Mouse (Mus musculus): ENCODE measurements around the gene Als2cl. TPM values are rescaled to one million over a fixed set of nuclear protein-coding genes. Genes with fewer than 3 reads are reported as not detected.

Als2cl gene
- total and polyA plus RNA-seq, 2 experiments from 2014 or later = 1.2 to 9.0 TPM

DNA sequence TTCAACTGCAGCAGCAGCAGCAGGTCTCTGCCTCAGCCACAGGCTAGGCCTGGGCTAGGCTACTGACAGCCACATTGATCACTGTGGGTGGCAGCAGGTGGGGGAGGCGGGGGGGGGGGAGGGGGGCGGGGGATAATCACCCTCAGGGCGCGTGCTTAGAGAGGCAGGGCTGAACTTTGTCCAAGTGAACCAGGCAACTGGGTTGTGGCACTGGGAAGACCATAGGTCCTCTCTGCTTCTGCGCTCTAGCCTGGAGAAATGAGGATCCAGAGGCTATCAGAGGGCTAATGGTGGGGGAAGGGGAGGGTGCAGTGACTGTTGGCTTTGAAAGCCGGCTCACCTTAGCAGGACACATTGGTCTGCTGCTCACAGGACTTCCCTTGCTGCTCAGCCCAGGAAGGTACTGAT lies 4.4 kb upstream of the Als2cl start:
- H3K9me3 ChIP-seq (ENCODE audit: low read length) = no peaks in the 10 kb centered on the region
- DNase-seq (ENCODE audit: low spot score) (peak; percentile 40), ATAC-seq (ENCODE audit: low FRiP score) (no peak)
- H3K9ac ChIP-seq (replicated peaks; ENCODE audit: low read length, poor library complexity, severe bottlenecking) = no peak overlapping the region
- H3K36me3 ChIP-seq (ENCODE audit: insufficient read depth, low read length) = no peaks in the 10 kb centered on the region
- no peaks in the 10 kb centered on the region; the same call in 1 of the 2 replicates for H3K27me3 ChIP-seq (ENCODE audit: insufficient read depth, low read length)
- 24% methylated on average over 4 of the region's 6 CpGs for WGBS
- no peak overlapping the region for H3K4me2 ChIP-seq (ENCODE audit: low read depth, low read length, poor library complexity, severe bottlenecking)
- H3K27ac ChIP-seq (ENCODE audit: low read depth, low read length) = peak overlapping the region; percentile 57; the same call in 1 of the 2 replicates
- TF ChIP-seq CTCF (IDR thresholded peaks at IDR 0.05) = no peak
- H3K4me3 ChIP-seq (ENCODE audit: low read depth, low read length) = no peak overlapping the region
- peaks cover 11% of the 10 kb centered on the region; the same call in 1 of the 2 replicates for H3K4me1 ChIP-seq (ENCODE audit: insufficient read depth, low read length)

DNA sequence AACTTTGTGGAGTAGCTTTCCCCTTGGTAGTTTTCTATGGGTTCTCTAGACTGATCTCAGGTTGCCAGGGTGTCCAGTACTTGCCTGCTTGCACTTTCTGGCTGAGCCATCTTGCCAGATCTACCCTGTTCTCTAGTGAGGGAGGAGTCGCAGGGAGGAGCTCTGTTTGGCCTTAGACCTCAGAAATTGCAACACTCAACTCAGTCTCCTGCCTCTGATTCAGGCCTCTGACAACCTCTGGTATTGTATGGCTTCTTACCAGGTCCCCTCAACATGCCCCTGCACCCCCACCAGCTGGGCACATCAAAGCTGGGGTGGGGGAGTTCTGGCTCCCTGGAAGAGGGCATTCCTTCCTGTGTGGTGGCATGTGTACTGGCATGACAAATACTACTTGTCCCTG lies 2.3 kb upstream of the Als2cl start:
- WGBS = 86% methylated on average over 1 of the region's 1 CpGs
- H3K27ac ChIP-seq (ENCODE audit: low read depth, low read length) = no peak overlapping the region

DNA sequence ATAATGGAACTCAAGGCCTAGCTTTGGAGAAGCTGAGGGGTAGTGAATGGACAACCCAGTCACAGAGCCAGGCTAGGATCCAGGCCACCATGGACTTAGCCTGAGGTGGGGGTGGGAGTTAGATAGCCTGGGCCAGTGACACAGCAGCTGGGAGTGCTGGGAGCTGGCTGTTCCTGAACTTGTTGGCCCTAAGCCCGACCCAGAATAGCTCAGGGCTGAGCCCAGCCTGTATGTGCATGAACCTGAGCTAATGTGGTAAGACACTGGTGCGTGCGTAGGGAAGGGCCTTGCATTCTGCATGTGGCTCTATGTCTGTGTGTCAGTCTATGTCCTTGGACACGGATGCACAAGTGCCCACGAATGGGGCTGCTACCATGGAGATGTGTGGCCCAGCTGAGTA lies 1.8 kb upstream of the Als2cl start:
- Histone ChIP-seq H3K4me3 (ENCODE audit: low read depth, low read length) (no peak overlapping the region), H3K4me1 (ENCODE audit: insufficient read depth, low read length) (peaks cover 15% of the 10 kb centered on the region), H3K27me3 (ENCODE audit: insufficient read depth, low read length) (peaks cover 14% of the 10 kb centered on the region), H3K9ac (replicated peaks; ENCODE audit: low read length, poor library complexity, severe bottlenecking) (no peak overlapping the region), H3K4me2 (ENCODE audit: low read depth, low read length, poor library complexity, severe bottlenecking) (no peak overlapping the region), H3K27ac (ENCODE audit: low read depth, low read length) (no peak overlapping the region), H3K36me3 (ENCODE audit: insufficient read depth, low read length) (no peaks in the 10 kb centered on the region), H3K9me3 (ENCODE audit: low read length) (no peaks in the 10 kb centered on the region)
- DNase-seq (ENCODE audit: low spot score) (peak; percentile 74), ATAC-seq (ENCODE audit: low FRiP score) (peak; percentile 11; the same call in 1 of the 2 replicates)
- no peak for TF ChIP-seq CTCF (IDR thresholded peaks at IDR 0.05)
- WGBS = 86% methylated on average over 5 of the region's 5 CpGs

More for the DNA sequence above, 2.3 kb upstream of the Als2cl start:
- Histone ChIP-seq H3K4me1 (ENCODE audit: insufficient read depth, low read length) (peaks cover 15% of the 10 kb centered on the region), H3K9me3 (ENCODE audit: low read length) (no peaks in the 10 kb centered on the region), H3K4me3 (ENCODE audit: low read depth, low read length) (no peak overlapping the region), H3K36me3 (ENCODE audit: insufficient read depth, low read length) (no peaks in the 10 kb centered on the region), H3K9ac (replicated peaks; ENCODE audit: low read length, poor library complexity, severe bottlenecking) (no peak overlapping the region), H3K4me2 (ENCODE audit: low read depth, low read length, poor library complexity, severe bottlenecking) (no peak overlapping the region), H3K27me3 (ENCODE audit: insufficient read depth, low read length) (peaks cover 14% of the 10 kb centered on the region)
- DNase-seq (ENCODE audit: low spot score) (no peak), ATAC-seq (ENCODE audit: low FRiP score) (no peak)
- TF ChIP-seq CTCF (IDR thresholded peaks at IDR 0.05) = no peak

DNA sequence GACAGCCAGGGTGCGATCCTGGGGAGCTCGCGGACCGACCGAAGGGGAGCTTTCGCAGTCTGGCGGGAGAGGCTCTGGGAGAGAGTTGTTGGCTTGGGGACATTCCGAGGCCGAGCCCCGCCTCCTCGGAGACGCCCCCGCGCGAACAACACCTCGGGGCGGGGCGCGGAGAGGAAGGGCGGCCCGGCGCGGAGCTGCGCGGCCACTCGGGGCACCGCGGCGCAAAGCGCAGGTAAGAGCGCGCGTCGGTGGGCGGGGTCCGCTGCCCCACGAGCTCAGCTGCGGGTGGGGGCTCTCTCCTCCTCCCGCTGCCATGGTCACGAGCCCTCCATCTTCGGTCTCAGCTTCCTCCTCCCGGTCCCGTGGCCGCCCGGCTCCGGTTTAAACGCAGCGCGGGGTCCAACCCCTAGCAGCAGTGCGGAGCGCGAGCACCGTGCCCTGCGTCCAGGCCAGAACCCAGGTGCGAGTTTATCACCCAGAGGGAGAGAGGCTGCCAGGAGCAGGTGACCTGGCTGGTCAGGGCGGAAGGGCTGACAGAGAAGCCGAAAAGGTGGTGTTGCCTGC lies 410 bp downstream of the Als2cl start, which contains the start of gene Tmie:
Gene Tmie (minus strand): TSS at position 116 of the 564 bp plus-strand sequence.
- WGBS = under 1% methylated on average over 50 of the region's 57 CpGs
- no peaks in the 10 kb centered on the region for H3K36me3 ChIP-seq (ENCODE audit: insufficient read depth, low read length)
- peaks cover 14% of the 10 kb centered on the region for H3K27me3 ChIP-seq (ENCODE audit: insufficient read depth, low read length)
- no peak for TF ChIP-seq CTCF (IDR thresholded peaks at IDR 0.05)
- peak within 1 kb of the TSS; percentile 59 for H3K4me3 ChIP-seq (ENCODE audit: low read depth, low read length)
- ATAC-seq (ENCODE audit: low FRiP score) = peak; percentile 52
- peak; percentile 40 for DNase-seq (ENCODE audit: low spot score)
- H3K27ac ChIP-seq (ENCODE audit: low read depth, low read length) = peak within 1 kb of the TSS; percentile 26; the same call in 1 of the 2 replicates
- H3K4me2 ChIP-seq (ENCODE audit: low read depth, low read length, poor library complexity, severe bottlenecking) = peak within 1 kb of the TSS; percentile 92
- peaks cover 4% of the 10 kb centered on the region for H3K4me1 ChIP-seq (ENCODE audit: insufficient read depth, low read length)
- H3K9ac ChIP-seq (replicated peaks; ENCODE audit: low read length, poor library complexity, severe bottlenecking) = peak within 1 kb of the TSS; percentile 25
- H3K9me3 ChIP-seq (ENCODE audit: low read length) = no peaks in the 10 kb centered on the region

DNA sequence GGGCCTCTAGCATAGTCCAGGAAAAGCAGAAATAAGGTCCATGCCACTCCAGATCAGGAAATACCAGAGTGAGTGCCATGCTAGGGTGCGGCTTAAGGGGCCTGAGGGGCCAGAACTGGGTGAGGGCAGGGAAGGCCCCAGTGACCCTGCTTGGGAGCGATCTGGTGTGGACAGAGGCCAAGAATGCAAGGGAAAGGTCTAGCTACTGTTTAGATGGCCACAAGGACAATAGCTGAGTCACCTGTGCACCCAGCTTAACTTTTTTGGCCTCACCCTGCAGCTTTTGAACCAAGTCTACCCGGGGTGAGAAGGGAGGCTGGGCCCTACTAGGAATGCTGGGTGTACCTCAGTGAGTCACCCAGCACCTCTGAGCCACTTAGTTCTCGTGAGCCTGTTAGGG lies 1.1 kb downstream of the Als2cl start:
- DNase-seq (ENCODE audit: low spot score) (no peak), ATAC-seq (ENCODE audit: low FRiP score) (no peak)
- H3K4me1 ChIP-seq (ENCODE audit: insufficient read depth, low read length) = peaks cover 4% of the 10 kb centered on the region
- peak overlapping the region; percentile 92 for H3K4me2 ChIP-seq (ENCODE audit: low read depth, low read length, poor library complexity, severe bottlenecking)
- no peak overlapping the region for H3K27ac ChIP-seq (ENCODE audit: low read depth, low read length)
- H3K36me3 ChIP-seq (ENCODE audit: insufficient read depth, low read length) = no peaks in the 10 kb centered on the region
- H3K4me3 ChIP-seq (ENCODE audit: low read depth, low read length) = peak overlapping the region; percentile 59
- WGBS = 69% methylated on average over 4 of the region's 4 CpGs
- peaks cover 14% of the 10 kb centered on the region for H3K27me3 ChIP-seq (ENCODE audit: insufficient read depth, low read length)
- no peaks in the 10 kb centered on the region for H3K9me3 ChIP-seq (ENCODE audit: low read length)
- H3K9ac ChIP-seq (replicated peaks; ENCODE audit: low read length, poor library complexity, severe bottlenecking) = peak overlapping the region; percentile 25; the same call in 1 of the 2 replicates
- no peak for TF ChIP-seq CTCF (IDR thresholded peaks at IDR 0.05)

DNA sequence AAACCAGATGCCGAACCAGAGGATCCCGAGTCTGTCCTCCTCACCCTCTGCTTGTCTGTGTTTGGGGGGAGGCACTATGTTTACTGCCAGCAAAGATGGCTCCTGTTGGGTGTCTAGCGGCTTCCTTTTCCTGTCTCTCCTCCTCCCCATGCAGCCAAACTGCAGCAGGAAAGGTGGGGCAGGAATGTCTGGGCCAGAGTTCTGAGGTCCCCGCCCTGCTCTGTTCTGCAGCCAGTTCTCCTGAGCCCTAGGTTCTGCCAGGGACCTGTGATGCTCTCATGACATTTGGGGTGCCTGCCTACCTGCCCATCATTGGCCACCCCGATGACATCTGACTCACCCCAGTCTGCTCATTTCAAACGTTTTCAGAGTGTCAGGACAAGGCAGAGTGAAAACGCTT lies 2.3 kb downstream of the Als2cl start:
- no peaks in the 10 kb centered on the region for H3K9me3 ChIP-seq (ENCODE audit: low read length)
- H3K27ac ChIP-seq (ENCODE audit: low read depth, low read length) = no peak overlapping the region
- no peak overlapping the region for H3K9ac ChIP-seq (replicated peaks; ENCODE audit: low read length, poor library complexity, severe bottlenecking)
- no peak overlapping the region for H3K4me2 ChIP-seq (ENCODE audit: low read depth, low read length, poor library complexity, severe bottlenecking)
- peaks cover 4% of the 10 kb centered on the region for H3K4me1 ChIP-seq (ENCODE audit: insufficient read depth, low read length)
- H3K27me3 ChIP-seq (ENCODE audit: insufficient read depth, low read length) = peaks cover 14% of the 10 kb centered on the region
- no peak for TF ChIP-seq CTCF (IDR thresholded peaks at IDR 0.05)
- no peak for DNase-seq (ENCODE audit: low spot score)
- no peak overlapping the region for H3K4me3 ChIP-seq (ENCODE audit: low read depth, low read length)
- 80% methylated on average over 7 of the region's 7 CpGs for WGBS
- no peaks in the 10 kb centered on the region for H3K36me3 ChIP-seq (ENCODE audit: insufficient read depth, low read length)
- ATAC-seq (ENCODE audit: low FRiP score) = no peak
